Mouse (Mus musculus) small intestine, adult 2 months (tissue): Measurements from ENCODE around the gene Eno3.

Experiments used
- CTCF ChIP-seq: fragments of 200-500 bp; IDR thresholded peaks from 2 replicates; pipeline ENCODE4 v1.5.1; 2012; ENCODE audit warnings: low read depth, mild to moderate bottlenecking, control low read depth, inconsistent platforms, low read length, moderate library complexity, mixed read lengths; ENCODE audit not compliant: insufficient replicate concordance, insufficient read length; ENCODE audit errors: extremely low read depth
- POLR2A ChIP-seq: fragments of 200-500 bp; IDR thresholded peaks from 2 replicates; pipeline ENCODE4 v1.6.1; 2012; ENCODE audit warnings: low read depth, mild to moderate bottlenecking, control low read depth, inconsistent platforms, low read length, moderate library complexity

DNA sequence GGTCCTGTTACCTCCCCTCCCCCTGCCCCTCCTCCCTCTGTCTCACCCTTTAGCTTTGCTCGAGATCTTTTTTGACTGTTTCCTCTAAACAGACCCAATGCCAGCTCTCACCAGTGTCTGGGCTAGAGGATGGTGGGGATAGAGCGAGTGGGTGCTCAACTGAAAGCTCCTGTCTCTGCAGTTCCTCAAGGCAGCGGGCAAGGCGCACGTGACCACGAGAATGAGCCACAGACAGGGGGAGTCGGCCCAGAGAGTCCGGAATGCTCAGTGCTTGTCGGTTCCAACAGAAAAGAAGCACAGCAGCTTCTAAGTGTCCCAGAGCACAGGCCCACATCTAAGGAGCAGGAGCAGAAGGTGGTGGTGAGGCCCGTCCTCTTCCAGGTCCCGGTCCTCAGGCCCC is 17.5 kb downstream of the Eno3 start:
- TF ChIP-seq POLR2A (no peak), CTCF (no peak)
